Mouse (Mus musculus) heart, postnatal 36 days (tissue): Measurements from ENCODE around the gene Afp. TPM values are rescaled to one million over a fixed set of nuclear protein-coding genes. Genes with fewer than 3 reads are reported as not detected.

ENCODE experiments used
- DNase-seq, 2 experiments: peaks; one replicate each; pipeline ENCODE4 v3.0.0; 2021 to 2022
- intact Hi-C: fragments of 180-260 bp; cut with DNase I; formaldehyde crosslinking; loops from one replicate; pipeline ENCODE4 v1.15.1; 2025
- total RNA-seq, 2 experiments: library from RNA; stranded (reverse); gene quantifications; 2 replicates each; pipeline ENCODE4 v1.2.3; 2021

Afp gene
- total RNA-seq, 2 experiments from 2014 or later, result not detected

DNA sequence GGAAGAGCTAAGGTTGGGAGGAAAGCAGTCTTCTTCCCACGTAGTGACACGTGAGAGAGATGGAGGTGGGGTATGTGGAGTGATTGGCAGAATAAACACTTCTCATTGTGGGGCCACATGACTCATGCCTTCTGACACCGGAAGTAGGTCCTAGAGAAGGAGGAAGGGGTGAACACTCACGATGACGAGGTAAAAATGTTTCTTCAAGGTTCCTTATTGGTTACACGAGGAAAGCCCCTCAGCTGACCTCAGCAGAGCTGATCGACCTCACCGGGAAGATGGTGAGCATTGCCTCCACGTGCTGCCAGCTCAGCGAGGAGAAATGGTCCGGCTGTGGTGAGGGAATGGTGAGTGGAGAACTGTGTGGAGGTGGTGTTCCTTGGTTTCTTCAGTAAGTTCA, 14.2 kb downstream of the Afp start:
- intact Hi-C loops, result loop anchor here (5.0 kb wide), 2 partner anchors 83 to 97 kb away; no protein-coding TSS in a partner anchor
- DNase-seq, result no peak

DNA sequence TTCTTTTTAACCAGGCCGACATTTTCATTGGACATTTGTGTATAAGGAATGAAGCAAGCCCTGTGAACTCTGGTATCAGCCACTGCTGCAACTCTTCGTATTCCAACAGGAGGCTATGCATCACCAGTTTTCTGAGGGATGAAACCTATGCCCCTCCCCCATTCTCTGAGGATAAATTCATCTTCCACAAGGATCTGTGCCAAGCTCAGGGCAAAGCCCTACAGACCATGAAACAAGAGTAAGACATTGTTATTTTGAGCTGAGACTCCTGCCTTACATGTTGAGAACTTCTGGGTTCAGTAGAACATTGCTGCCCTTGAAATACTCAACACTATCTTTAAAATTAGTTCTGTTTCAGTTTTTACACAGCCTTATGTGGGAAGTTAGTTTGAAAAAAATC, 16.0 kb downstream of the Afp start:
- intact Hi-C loops, result no loop called here

DNA sequence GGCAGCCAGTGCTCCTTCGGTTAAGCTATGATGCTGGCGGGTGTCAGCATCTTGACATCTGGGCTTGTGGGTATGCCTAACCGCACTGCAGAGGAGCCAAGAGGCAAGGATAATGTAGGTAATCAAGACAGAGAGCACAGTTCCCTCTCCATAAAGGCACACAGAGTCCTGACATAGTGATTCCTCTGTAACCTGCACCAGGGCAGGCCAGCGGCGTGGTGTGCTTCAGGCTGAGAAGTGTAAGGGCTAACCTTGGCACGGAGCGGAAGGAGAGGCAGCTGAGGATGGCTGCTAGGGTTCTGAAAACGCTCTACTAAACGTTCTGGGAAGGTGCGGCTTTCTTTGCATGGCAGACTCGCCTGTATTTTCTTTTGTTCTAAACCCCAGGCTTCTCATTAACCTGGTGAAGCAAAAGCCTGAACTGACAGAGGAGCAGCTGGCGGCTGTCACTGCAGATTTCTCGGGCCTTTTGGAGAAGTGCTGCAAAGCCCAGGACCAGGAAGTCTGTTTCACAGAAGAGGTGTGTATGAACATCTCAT, 16.9 kb downstream of the Afp start:
- intact Hi-C loops, result no loop called here
- no peak for DNase-seq

More for the DNA sequence above, 16.0 kb downstream of the Afp start:
- DNase-seq, result no peak

DNA sequence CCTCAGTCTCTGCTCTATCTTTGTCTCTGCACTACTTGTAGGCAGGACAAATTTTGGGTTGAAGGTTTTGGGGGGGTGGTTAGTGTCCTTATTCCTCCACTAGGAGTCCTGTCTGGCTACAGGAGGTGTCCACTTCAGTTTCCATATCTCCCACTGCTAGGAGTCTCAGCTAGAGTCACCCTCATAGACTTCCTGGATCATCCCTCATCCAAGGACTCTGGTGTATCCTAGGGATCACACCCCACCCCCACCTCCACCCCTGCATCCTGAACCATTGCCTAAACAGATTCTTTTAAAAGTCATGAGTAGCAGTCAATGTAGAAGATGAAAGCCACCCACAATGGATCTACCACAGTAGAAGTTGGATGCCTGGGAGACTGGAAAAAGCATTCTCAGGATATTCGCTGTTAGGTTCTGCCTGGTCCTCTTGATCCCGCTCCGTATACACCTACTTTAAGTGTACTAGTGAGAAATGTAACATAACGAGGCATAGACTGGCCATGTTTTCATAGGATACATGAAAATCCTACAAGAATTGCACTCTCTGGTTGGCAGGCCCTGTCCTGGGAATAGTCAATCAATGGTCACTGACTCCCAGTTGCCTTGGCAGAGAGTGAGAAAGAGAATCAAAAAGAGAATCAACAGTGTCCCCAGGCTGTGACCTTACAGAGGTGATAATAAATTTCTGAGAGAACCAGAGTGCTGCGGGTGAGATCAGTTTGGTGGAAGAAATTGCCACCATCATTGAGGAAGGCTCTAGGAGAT, 19.5 kb downstream of the Afp start:
- intact Hi-C loops, result no loop called here

DNA sequence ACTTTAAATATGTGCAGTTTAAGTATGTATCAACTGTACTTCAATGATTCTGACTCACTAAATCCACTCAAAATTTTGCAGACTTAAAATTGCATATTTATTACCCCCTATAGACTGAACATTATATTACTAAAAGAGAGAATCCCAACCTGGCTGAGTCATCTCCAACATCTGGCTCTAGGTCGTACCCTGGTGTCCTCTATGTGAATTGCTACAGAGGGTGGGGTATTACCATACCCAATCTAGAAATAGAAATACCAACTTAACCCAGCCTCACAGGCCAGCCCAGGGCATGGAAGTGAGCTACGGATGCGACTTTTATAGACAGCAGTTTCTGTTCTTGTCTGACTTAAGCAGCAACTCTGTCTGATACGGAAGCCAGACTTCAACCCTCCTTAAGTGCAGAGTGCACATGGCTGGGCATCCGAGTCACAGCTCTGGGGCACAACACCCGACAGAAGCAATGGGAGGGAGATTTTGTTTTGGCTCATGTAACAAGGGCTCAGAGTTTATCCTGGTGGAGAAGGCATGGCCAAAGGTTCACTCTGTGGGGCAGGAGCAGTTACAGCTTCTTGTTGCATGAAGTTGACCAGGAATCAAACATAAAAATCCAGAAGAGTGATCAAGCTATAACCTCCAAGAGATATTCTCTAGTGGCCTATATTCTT, 21.9 kb downstream of the Afp start:
- no peak for DNase-seq
- intact Hi-C loops, result no loop called here

More for the DNA sequence above, 19.5 kb downstream of the Afp start:
- DNase-seq, result no peak

DNA sequence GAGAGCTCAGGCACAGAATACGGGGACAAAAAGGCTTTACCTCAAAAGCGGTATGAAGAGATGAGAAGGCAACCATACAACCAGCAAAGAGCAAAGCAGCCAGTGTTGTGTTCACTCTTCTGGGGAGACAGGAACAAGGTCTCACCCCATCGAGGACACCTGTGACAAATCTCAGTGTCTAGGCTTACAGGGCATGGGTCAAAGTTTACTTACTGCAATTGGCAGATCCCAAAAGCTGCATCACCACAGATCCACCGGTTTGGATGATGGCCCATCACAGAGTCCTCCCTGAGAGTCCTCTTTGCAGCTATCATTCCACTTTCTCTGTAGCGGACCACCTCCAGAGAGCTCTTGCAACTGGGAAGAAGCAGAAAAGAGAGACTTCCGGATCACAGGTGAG, 25.0 kb downstream of the Afp start:
- no peak for DNase-seq
- intact Hi-C loops, result no loop called here

DNA sequence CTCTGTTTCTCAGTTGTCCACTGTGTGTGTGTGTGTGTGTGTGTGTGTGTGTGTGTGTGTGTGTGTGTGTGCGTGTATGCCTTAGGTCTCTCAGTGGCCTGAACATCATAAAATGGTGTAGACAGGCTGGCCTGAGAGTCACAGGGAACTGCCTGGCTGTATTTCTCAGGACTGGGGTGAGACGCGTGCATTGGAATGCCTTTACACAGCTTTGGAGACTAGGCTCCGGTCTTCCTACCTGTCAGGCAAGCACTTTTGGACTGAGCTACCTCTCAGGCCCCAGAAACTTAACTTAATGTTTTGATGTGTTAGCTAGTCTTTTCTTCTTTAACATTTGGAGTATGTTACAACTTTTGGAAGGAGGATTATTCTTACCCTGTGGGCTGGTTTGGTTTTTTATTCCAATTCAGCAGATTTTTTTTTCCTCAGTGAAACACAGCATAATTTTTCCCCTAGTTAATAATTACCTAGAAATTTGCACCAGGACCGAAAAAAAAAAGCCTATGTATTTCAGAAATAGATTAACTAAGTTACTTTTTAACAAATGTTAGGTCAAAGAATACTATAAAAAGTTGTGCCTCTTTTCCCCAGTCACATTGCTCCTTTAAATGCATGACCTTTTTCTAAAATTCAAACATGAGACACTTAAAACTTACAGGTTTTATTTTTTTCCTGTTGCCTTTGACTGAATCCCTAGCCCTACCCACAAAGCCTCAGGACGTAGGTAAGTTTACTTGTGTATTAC, 28.0 kb downstream of the Afp start, which contains the start of gene Afm:
Gene Afm, plus strand, starts transcription at position 577 of the 745 bp plus-strand sequence.
- DNase-seq, result no peak
- intact Hi-C loops, result no loop called here

DNA sequence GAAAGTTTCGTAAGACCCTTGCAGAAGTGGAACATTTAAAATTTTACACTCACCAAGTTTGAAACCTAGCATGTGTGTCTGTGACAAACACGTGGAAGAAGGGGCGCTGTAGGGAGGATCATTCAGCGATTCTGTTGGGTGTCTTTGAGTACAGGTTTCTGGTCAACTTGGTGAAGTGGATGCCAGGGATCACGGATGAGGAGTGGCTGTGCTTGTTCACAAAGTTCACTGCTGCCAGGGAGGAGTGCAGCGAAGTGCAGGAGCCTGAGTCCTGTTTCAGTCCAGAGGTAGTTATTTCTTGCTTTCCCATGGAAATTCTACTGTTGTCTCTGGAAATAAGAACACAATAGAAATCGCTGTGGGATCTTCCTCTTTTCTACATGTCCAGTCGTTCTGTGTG, 60.7 kb downstream of the Afp start:
- intact Hi-C loops, result no loop called here
- DNase-seq, result no peak

DNA sequence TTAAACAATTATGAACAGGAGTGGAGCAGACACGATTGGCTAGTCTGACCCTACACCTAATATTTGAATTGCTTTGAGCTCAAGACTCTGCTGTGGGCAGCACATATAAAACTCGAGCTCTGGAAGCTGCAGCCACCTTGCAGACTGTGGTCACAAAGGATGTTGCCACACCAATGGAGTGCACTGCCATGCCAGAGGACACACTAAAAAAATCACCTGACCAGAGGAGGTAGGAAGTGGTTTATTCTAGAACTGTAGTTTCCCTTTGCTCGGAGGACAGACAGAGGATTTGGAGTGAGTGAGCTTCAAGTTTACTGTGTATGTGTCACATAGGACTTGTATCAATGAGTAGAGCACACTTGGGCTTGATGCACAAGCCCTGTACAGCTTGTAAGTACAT, 65.5 kb downstream of the Afp start:
- intact Hi-C loops, result no loop called here

More for the DNA sequence above, 65.5 kb downstream of the Afp start:
- no peak for DNase-seq

Other genes starting within 250 kb of the Afp start
- gene Ankrd17, start 124.2 kb upstream of the Afp start, total RNA-seq, result 10 to 100 TPM; 65.9 to 68.3 TPM
- gene Gm9958, start 123.5 kb upstream of the Afp start, total RNA-seq, result 1 to 10 TPM; 1.1 TPM
- gene Alb, start 29.8 kb upstream of the Afp start, total RNA-seq, result not detected
- not detected for gene Afm, start 28.2 kb downstream of the Afp start, total RNA-seq
- not detected for gene 5830473C10Rik, start 70.4 kb downstream of the Afp start, total RNA-seq
- gene Rassf6, start 149.9 kb downstream of the Afp start, total RNA-seq, result not detected